ENCODE assay signal across 8 mouse cellular contexts in the genomic region with DNA sequence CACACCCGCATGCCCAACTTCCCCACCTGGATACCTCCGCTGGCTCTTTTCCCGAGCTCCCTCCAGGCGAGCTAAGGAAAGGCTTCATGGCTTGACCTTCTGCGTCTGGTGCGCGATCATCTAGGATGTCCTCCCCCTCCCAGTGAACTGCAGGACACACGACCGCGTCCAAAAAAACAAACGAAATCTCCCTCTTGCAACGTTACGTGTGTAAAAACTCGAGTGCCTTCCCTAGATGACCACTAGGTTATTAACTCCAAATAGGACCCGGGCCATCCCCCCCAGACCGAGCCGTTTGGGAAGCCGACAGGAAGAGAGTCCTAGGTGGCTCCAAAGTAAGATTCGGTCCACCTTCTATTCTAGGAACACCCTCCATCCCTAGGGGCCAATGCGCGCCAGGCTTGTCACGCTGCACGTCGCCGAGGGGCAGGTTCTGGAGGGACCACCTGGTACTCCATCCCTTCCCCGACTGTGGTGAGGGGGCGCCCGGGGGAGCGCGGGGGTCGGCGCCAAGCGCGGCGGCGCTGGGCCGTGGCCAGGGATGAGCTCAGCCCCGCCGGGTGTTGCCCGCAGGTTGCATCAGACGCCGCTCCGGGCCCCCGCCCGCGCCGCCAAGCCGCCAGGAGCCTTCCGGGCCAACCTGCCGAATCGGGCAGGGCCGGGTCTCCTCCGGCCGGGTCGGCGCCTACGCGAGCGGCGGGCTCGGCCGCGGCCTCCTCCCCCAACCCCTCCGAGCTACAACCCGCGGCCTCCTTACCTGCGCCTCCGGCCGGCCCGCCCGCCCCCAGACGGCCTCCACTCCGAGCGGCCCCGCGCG. TPM values are rescaled to one million over a fixed set of nuclear protein-coding genes. Genes with fewer than 3 reads are reported as not detected.
DNase-seq lines count a peak whose midpoint lies in the region; ATAC-seq lines count a peak whose summit lies in the region.

No protein-coding gene starts in this region.

- peak overlapping the region; percentile 98 for H3K4me3 ChIP-seq in forebrain, embryonic 12.5 days (replicated peaks)
- H3K4me3 ChIP-seq in lung, embryonic 15.5 days, result peak overlapping the region; percentile 82

- peak overlapping the region; percentile 98 for H3K9ac ChIP-seq in forebrain, embryonic 12.5 days
- peak overlapping the region; percentile 81 for H3K9ac ChIP-seq in lung, embryonic 15.5 days

- peak; percentile 89 for ATAC-seq in forebrain, embryonic 12.5 days (ENCODE audit: low FRiP score)
- peak; percentile 70 for ATAC-seq in lung, embryonic 15.5 days (ENCODE audit: borderline replicate concordance, extremely low read depth, low FRiP score, low TSS enrichment)

- WGBS in forebrain, embryonic 12.5 days, result under 1% methylated on average over 77 of the region's 77 CpGs
- WGBS in lung, embryonic 15.5 days, result under 1% methylated on average over 65 of the region's 77 CpGs

- H3K4me2 ChIP-seq in forebrain, embryonic 12.5 days, result peak overlapping the region; percentile 93
- peak overlapping the region; percentile 74 for H3K4me2 ChIP-seq in lung, embryonic 15.5 days

- H3K36me3 ChIP-seq in forebrain, embryonic 12.5 days (replicated peaks), result peaks cover 1% of the 10 kb centered on the region; the same call in 1 of the 2 replicates
- no peaks in the 10 kb centered on the region; the same call in 1 of the 2 replicates for H3K36me3 ChIP-seq in lung, embryonic 15.5 days

- peak; percentile 80 to 91 for DNase-seq in adrenal gland, adult (ENCODE audit: inconsistent age in 2 of 2, low spot score in 1 of 2)
- no peak for DNase-seq in adrenal gland, adult 2 months
- DNase-seq in c-Kit-positive CD71-positive TER-119-positive erythroid progenitor cells, embryonic 14.5 days (ENCODE audit: low spot score), result peak; percentile 40
- peak; percentile 69 to 70 for DNase-seq in heart, postnatal 10 days
- DNase-seq in layer of hippocampus, adult 9-11 months, result peak; percentile 69
- peak; percentile 21 for DNase-seq in retina, postnatal 7 days (ENCODE audit: low read depth, low spot score)

- intact Hi-C loops in heart, postnatal 10 days (cut with DNase I), result loop anchor here (2.0 kb wide), 2 partner anchors 25 to 63 kb away; a partner anchor contains a TSS

- no peaks in the 10 kb centered on the region for H3K27me3 ChIP-seq in forebrain, embryonic 12.5 days
- H3K27me3 ChIP-seq in lung, embryonic 15.5 days, result no peaks in the 10 kb centered on the region

- H3K9me3 ChIP-seq in forebrain, embryonic 12.5 days, result no peaks in the 10 kb centered on the region
- H3K9me3 ChIP-seq in lung, embryonic 15.5 days, result peaks cover 3% of the 10 kb centered on the region; the same call in 1 of the 2 replicates

- peaks cover 25% of the 10 kb centered on the region for H3K4me1 ChIP-seq in forebrain, embryonic 12.5 days
- H3K4me1 ChIP-seq in lung, embryonic 15.5 days, result peaks cover 17% of the 10 kb centered on the region

- H3K27ac ChIP-seq in forebrain, embryonic 12.5 days, result peak overlapping the region; percentile 89
- H3K27ac ChIP-seq in lung, embryonic 15.5 days, result peak overlapping the region; percentile 85

RNA-seq across cellular contexts. Expression of a gene that starts 0.5 kb away (rescaled TPM):
- 10 to 100 TPM; 46.0 to 65.3 TPM for total RNA-seq in adrenal gland, adult 2 months (2021)
- polyA plus RNA-seq in adrenal gland, adult 2 months (2012; rRNA removed), result 2.1 and 2.3 TPM in 2 replicates
- 63.6 and 68.3 TPM in 2 replicates for polyA plus RNA-seq in forebrain, embryonic 12.5 days (2016; fragmentation: Nextera tagmentation; extraction: Ambion mirVana)
- total RNA-seq in heart, postnatal 10 days (2021), result 10 to 100 TPM; 19.5 to 24.1 TPM
- polyA plus RNA-seq in lung, embryonic 15.5 days (2015; fragmentation: Nextera tagmentation; extraction: Ambion mirVana), result 42.3 and 44.9 TPM in 2 replicates

Comparison
In these comparisons a context has a peak if more than half of its experiments do, and no peak if none do; other contexts are left out.
1. RNA of a gene that starts 0.5 kb away (polyA plus RNA-seq): 63.6 to 68.3 TPM in forebrain, embryonic 12.5 days and 42.3 to 44.9 TPM in lung, embryonic 15.5 days; 2.1 to 2.3 TPM in adrenal gland, adult 2 months; every median in the first group is over 10 times any median in the second.